Mouse (Mus musculus): ENCODE data around the gene 9130230L23Rik.

9130230L23Rik gene

GRCm38 (mm10) chr5:66004134-66004925 is at the start of gene 9130230L23Rik:
Gene 9130230L23Rik (minus strand): TSS chr5:66004285.
- no peak for DNase-seq (ENCODE audit: low spot score in 2 of 2)

GRCm38 (mm10) chr5:66052777-66053548 is 48.9 kb upstream of the 9130230L23Rik start:
- no peak for DNase-seq (ENCODE audit: low spot score in 2 of 2)

- no peak for DNase-seq (ENCODE audit: low spot score in 2 of 2)
Measured at GRCm38 (mm10) chr5:66050841-66051240, 46.8 kb upstream of the 9130230L23Rik start.

GRCm38 (mm10) chr5:66046356-66046755 is 42.3 kb upstream of the 9130230L23Rik start:
- DNase-seq (ENCODE audit: low spot score in 2 of 2) = no peak

GRCm38 (mm10) chr5:66043897-66044296 is 39.8 kb upstream of the 9130230L23Rik start:
- DNase-seq (ENCODE audit: low spot score in 2 of 2) = no peak

GRCm38 (mm10) chr5:66042651-66043340 is 38.7 kb upstream of the 9130230L23Rik start:
- DNase-seq (ENCODE audit: low spot score in 2 of 2) = no peak

GRCm38 (mm10) chr5:66040744-66041279 is 36.7 kb upstream of the 9130230L23Rik start:
- no peak for DNase-seq (ENCODE audit: low spot score in 2 of 2)

- no peak for DNase-seq (ENCODE audit: low spot score in 2 of 2)
Measured at GRCm38 (mm10) chr5:66039813-66040212, 35.7 kb upstream of the 9130230L23Rik start.

- no peak for DNase-seq (ENCODE audit: low spot score in 2 of 2)
Measured at GRCm38 (mm10) chr5:66037066-66037465, 33.0 kb upstream of the 9130230L23Rik start.

- no peak for DNase-seq (ENCODE audit: low spot score in 2 of 2)
Measured at GRCm38 (mm10) chr5:66036440-66037054, 32.5 kb upstream of the 9130230L23Rik start.

- DNase-seq (ENCODE audit: low spot score in 2 of 2) = no peak
Measured at GRCm38 (mm10) chr5:66034375-66035195, 30.5 kb upstream of the 9130230L23Rik start.

GRCm38 (mm10) chr5:66032826-66033225 is 28.7 kb upstream of the 9130230L23Rik start:
- no peak for DNase-seq (ENCODE audit: low spot score in 2 of 2)

GRCm38 (mm10) chr5:66031699-66032098 is 27.6 kb upstream of the 9130230L23Rik start:
- DNase-seq (ENCODE audit: low spot score in 2 of 2) = no peak

- no peak for DNase-seq (ENCODE audit: low spot score in 2 of 2)
Measured at GRCm38 (mm10) chr5:66028232-66028631, 24.1 kb upstream of the 9130230L23Rik start.

GRCm38 (mm10) chr5:66027206-66027605 is 23.1 kb upstream of the 9130230L23Rik start:
- no peak for DNase-seq (ENCODE audit: low spot score in 2 of 2)

- DNase-seq (ENCODE audit: low spot score in 2 of 2) = no peak
Measured at GRCm38 (mm10) chr5:66026796-66027195, 22.7 kb upstream of the 9130230L23Rik start.

- no peak for DNase-seq (ENCODE audit: low spot score in 2 of 2)
Measured at GRCm38 (mm10) chr5:66015449-66015961, 11.4 kb upstream of the 9130230L23Rik start.

GRCm38 (mm10) chr5:66014437-66014836 is 10.4 kb upstream of the 9130230L23Rik start:
- no peak for DNase-seq (ENCODE audit: low spot score in 2 of 2)

GRCm38 (mm10) chr5:66013999-66014398 is 9.9 kb upstream of the 9130230L23Rik start:
- DNase-seq (ENCODE audit: low spot score in 2 of 2) = no peak

- no peak for DNase-seq (ENCODE audit: low spot score in 2 of 2)
Measured at GRCm38 (mm10) chr5:66008245-66008967, 4.3 kb upstream of the 9130230L23Rik start.

Data from right cerebral cortex, postnatal 36 days (tissue).